Mouse (Mus musculus): Measurements from ENCODE around the gene Maco1. TPM values are rescaled to one million over a fixed set of nuclear protein-coding genes. Genes with fewer than 3 reads are reported as not detected.
"Not testable (repeated sequence)": the region's sequence is repeated elsewhere in the genome, so short reads cannot be mapped to it uniquely, and the experiment has no call there.

The Maco1 gene
- polyA plus RNA-seq, 1 experiment from 2014 or later: 19.0 TPM

DNA sequence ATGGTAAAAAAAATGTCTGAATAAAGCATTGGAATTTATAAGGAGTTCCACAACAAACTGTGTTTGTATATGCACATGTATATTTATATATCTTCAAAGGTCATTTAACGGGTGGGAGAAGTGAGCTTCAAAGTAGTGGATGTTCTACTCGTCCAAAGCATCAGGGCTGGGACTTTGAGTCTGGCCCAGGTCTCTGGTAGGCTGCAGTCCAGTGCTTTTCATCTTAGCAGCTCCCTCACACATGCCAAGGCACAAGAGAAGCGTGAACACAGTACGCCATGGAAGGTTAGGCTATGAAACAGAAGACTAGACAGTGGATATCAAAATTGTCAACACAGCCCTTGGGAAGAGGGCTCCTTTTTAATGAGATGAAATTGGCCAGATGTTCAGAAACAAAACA is 2.6 kb downstream of the Maco1 start:
- no peak overlapping the region for H3K27ac ChIP-seq (ENCODE audit: low read depth, low read length)
- no peaks in the 10 kb centered on the region for H3K36me3 ChIP-seq (ENCODE audit: control insufficient read depth, insufficient read depth)
- TF ChIP-seq CTCF (IDR thresholded peaks at IDR 0.05; ENCODE audit: low read depth): no peak
- no peaks in the 10 kb centered on the region for H3K9me3 ChIP-seq (ENCODE audit: control insufficient read depth)
- H3K9ac ChIP-seq (ENCODE audit: low read depth, low read length): no peak overlapping the region
- WGBS: 70% methylated on average over 4 of the region's 4 CpGs
- no peak overlapping the region for H3K4me2 ChIP-seq (replicated peaks; ENCODE audit: low read depth)
- H3K4me1 ChIP-seq (replicated peaks; ENCODE audit: control insufficient read depth, insufficient read depth, low read length): 0 out of 2 replicates have a peak, but pooled peaks cover 2% of the 10 kb centered on the region
- no peak for ATAC-seq
- no peak overlapping the region for H3K4me3 ChIP-seq (ENCODE audit: low read depth, low read length)
- no peaks in the 10 kb centered on the region for H3K27me3 ChIP-seq (replicated peaks; ENCODE audit: control insufficient read depth, insufficient read depth, low read length)

DNA sequence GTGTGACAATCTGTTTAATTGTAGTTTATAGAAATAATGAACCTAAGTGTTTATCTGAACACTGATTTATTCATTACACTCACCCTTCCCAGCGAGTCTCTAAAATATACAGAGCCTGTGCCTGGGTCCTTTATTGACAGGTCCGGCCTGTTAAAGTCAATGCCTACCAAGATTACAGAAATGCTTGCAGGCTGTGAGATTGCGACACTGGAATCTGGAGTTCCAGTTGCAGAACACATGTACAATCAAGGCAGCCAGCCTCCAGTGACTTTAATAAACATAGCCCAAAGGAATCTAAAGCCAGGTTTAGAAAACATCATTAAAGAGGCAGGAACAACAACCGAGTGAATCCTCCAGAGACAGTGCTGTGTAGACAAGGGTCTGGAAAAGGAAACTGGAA is 5.6 kb downstream of the Maco1 start:
- Histone ChIP-seq H3K36me3 (ENCODE audit: control insufficient read depth, insufficient read depth) (no peaks in the 10 kb centered on the region), H3K4me2 (replicated peaks; ENCODE audit: low read depth) (no peak overlapping the region), H3K9ac (ENCODE audit: low read depth, low read length) (no peak overlapping the region; the same call in 1 of the 2 replicates), H3K9me3 (ENCODE audit: control insufficient read depth) (no peaks in the 10 kb centered on the region), H3K4me3 (ENCODE audit: low read depth, low read length) (no peak overlapping the region), H3K4me1 (replicated peaks; ENCODE audit: control insufficient read depth, insufficient read depth, low read length) (0 out of 2 replicates have a peak, but pooled peaks cover 2% of the 10 kb centered on the region), H3K27me3 (replicated peaks; ENCODE audit: control insufficient read depth, insufficient read depth, low read length) (no peaks in the 10 kb centered on the region), H3K27ac (ENCODE audit: low read depth, low read length) (no peak overlapping the region)
- 44% methylated on average over 4 of the region's 4 CpGs for WGBS
- ATAC-seq: no peak
- TF ChIP-seq CTCF (IDR thresholded peaks at IDR 0.05; ENCODE audit: low read depth): no peak

DNA sequence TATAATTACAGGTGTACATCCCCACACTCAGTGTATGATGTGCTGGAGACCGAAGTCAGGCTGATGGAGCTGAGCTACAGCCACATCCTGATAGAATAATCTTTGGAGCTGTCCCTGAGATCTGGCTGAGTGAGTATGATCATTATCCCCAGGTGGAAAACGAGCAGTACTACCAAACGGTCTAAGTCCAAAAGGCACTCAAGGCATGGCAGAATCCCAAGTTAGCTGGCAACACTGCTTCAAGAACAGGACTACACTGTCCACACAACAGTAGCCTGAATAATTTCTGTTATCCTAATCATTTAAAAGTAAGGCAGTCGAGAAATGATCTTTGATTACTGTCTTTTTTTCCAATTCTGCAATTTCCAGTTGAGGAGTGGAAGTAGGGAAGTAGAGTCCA is 9.6 kb downstream of the Maco1 start:
- Histone ChIP-seq H3K4me3 (ENCODE audit: low read depth, low read length) (no peak overlapping the region), H3K9ac (ENCODE audit: low read depth, low read length) (no peak overlapping the region), H3K36me3 (ENCODE audit: control insufficient read depth, insufficient read depth) (no peaks in the 10 kb centered on the region), H3K9me3 (ENCODE audit: control insufficient read depth) (no peaks in the 10 kb centered on the region), H3K27me3 (replicated peaks; ENCODE audit: control insufficient read depth, insufficient read depth, low read length) (no peaks in the 10 kb centered on the region), H3K4me1 (replicated peaks; ENCODE audit: control insufficient read depth, insufficient read depth, low read length) (no peaks in the 10 kb centered on the region), H3K4me2 (replicated peaks; ENCODE audit: low read depth) (no peak overlapping the region), H3K27ac (ENCODE audit: low read depth, low read length) (no peak overlapping the region)
- no peak for TF ChIP-seq CTCF (IDR thresholded peaks at IDR 0.05; ENCODE audit: low read depth)
- no peak for ATAC-seq
- 71% methylated on average over 4 of the region's 4 CpGs for WGBS

DNA sequence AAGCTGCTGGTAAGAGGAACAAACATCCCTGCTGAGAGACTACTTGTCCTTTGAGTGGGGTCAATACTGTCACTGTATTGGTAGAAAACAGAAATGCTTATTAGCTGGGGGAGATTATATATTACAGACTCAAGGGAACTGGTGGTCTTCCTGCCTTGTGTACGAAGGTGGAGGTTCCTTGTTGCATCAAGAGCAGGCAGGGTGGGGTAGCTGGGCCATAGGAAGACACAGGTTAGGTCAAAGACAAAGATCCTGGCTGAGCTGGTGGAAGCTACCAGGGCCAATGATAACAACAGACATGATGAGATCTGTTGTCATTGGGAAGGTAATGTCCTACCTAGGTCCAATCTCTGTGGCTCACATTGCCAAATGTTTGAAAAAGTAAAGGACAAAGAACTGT is 12.9 kb downstream of the Maco1 start:
- no peak overlapping the region for H3K4me2 ChIP-seq (replicated peaks; ENCODE audit: low read depth)
- H3K4me3 ChIP-seq (ENCODE audit: low read depth, low read length): no peak overlapping the region
- no peak for TF ChIP-seq CTCF (IDR thresholded peaks at IDR 0.05; ENCODE audit: low read depth)
- no peaks in the 10 kb centered on the region for H3K27me3 ChIP-seq (replicated peaks; ENCODE audit: control insufficient read depth, insufficient read depth, low read length)
- no peaks in the 10 kb centered on the region for H3K4me1 ChIP-seq (replicated peaks; ENCODE audit: control insufficient read depth, insufficient read depth, low read length)
- ATAC-seq: no peak
- whole genome bisulfite sequencing: 84% methylated on average over 1 of the region's 1 CpGs
- no peaks in the 10 kb centered on the region for H3K9me3 ChIP-seq (ENCODE audit: control insufficient read depth)
- H3K36me3 ChIP-seq (ENCODE audit: control insufficient read depth, insufficient read depth): no peaks in the 10 kb centered on the region
- no peak overlapping the region for H3K27ac ChIP-seq (ENCODE audit: low read depth, low read length)
- H3K9ac ChIP-seq (ENCODE audit: low read depth, low read length): no peak overlapping the region

DNA sequence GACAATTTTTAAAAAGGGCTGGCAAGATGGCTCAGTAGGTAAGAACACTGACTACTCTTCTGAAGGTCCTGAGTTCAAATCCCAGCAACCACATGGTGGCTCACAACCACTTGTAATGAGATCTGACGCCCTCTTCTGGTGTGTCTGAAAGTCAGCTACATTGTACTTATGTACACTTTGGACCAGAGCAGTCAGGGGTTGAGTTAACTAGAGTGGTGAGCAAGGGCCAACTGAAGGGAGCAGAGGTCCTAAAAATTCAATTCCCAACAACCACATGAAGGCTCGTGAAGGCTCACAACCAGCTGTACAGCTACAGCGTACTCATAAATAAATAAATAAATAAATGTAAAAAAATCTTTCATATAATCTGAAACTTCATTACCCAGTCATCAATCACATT is 14.4 kb downstream of the Maco1 start:
- H3K4me2 ChIP-seq (replicated peaks; ENCODE audit: low read depth); H3K27ac ChIP-seq (ENCODE audit: low read depth, low read length); H3K4me1 ChIP-seq (replicated peaks; ENCODE audit: control insufficient read depth, insufficient read depth, low read length); H3K27me3 ChIP-seq (replicated peaks; ENCODE audit: control insufficient read depth, insufficient read depth, low read length); H3K4me3 ChIP-seq (ENCODE audit: low read depth, low read length); H3K36me3 ChIP-seq (ENCODE audit: control insufficient read depth, insufficient read depth); ATAC-seq; H3K9me3 ChIP-seq (ENCODE audit: control insufficient read depth); H3K9ac ChIP-seq (ENCODE audit: low read depth, low read length): not testable (repeated sequence)
- WGBS: 85% methylated on average over 3 of the region's 3 CpGs

DNA sequence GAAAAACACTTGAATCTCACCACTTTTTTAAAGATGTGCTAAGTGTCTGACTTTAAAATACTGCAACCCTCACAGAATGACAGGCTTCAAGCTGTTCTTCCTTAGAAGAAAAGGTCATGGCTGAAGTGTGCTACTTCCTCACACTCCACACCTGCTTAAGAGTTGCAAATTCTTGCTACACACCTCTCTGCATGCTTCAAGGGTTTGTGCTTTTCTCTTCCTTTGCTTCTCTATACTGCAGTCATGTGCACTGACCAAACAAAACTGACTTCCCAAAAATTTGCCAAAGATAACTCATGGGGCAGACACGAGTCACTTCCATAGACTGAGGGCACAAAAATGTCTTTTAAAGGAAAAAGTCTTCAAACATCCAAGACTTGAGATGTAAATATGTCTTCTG is 14.9 kb downstream of the Maco1 start:
- H3K9ac ChIP-seq (ENCODE audit: low read depth, low read length): no peak overlapping the region
- no peak overlapping the region for H3K4me3 ChIP-seq (ENCODE audit: low read depth, low read length)
- no peak overlapping the region for H3K4me2 ChIP-seq (replicated peaks; ENCODE audit: low read depth)
- no peaks in the 10 kb centered on the region for H3K36me3 ChIP-seq (ENCODE audit: control insufficient read depth, insufficient read depth)
- WGBS: 62% methylated on average over 1 of the region's 1 CpGs
- H3K4me1 ChIP-seq (replicated peaks; ENCODE audit: control insufficient read depth, insufficient read depth, low read length): no peaks in the 10 kb centered on the region
- no peak overlapping the region for H3K27ac ChIP-seq (ENCODE audit: low read depth, low read length)
- ATAC-seq: no peak
- H3K27me3 ChIP-seq (replicated peaks; ENCODE audit: control insufficient read depth, insufficient read depth, low read length): no peaks in the 10 kb centered on the region
- no peak for TF ChIP-seq CTCF (IDR thresholded peaks at IDR 0.05; ENCODE audit: low read depth)
- no peaks in the 10 kb centered on the region for H3K9me3 ChIP-seq (ENCODE audit: control insufficient read depth)

DNA sequence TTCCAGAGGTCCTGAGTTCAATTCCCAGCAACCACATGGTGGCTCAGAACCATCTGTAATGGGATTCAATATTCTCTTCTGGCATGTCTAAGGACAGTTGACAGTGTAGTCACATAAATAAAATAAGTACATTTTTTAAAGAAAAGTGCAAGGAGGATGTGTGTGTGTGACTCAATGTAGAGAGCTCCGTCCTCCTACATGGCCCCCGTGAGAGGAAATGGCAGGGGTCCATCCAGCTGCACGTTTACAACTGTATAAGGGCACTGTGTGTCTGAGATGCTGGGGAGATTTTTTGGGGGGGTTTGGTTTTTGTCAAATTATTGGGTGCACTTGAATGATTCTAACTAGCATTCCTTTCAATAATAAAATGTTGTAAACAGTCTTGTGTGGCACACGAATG is 17.7 kb downstream of the Maco1 start:
- Histone ChIP-seq H3K9me3 (ENCODE audit: control insufficient read depth) (no peaks in the 10 kb centered on the region), H3K27me3 (replicated peaks; ENCODE audit: control insufficient read depth, insufficient read depth, low read length) (no peaks in the 10 kb centered on the region), H3K4me1 (replicated peaks; ENCODE audit: control insufficient read depth, insufficient read depth, low read length) (no peaks in the 10 kb centered on the region), H3K27ac (ENCODE audit: low read depth, low read length) (no peak overlapping the region), H3K4me3 (ENCODE audit: low read depth, low read length) (no peak overlapping the region), H3K9ac (ENCODE audit: low read depth, low read length) (no peak overlapping the region), H3K4me2 (replicated peaks; ENCODE audit: low read depth) (no peak overlapping the region), H3K36me3 (ENCODE audit: control insufficient read depth, insufficient read depth) (peaks cover 10% of the 10 kb centered on the region; the same call in 1 of the 2 replicates)
- WGBS: 80% methylated on average over 4 of the region's 4 CpGs
- TF ChIP-seq CTCF (IDR thresholded peaks at IDR 0.05; ENCODE audit: low read depth): no peak
- no peak for ATAC-seq
